Mouse (Mus musculus) embryonic facial prominence, embryonic 13.5 days (tissue): Measurements from ENCODE around the gene Sh3pxd2a. TPM values are rescaled to one million over a fixed set of nuclear protein-coding genes. Genes with fewer than 3 reads are reported as not detected.

Source experiments
- ATAC-seq: fragments of 200-750 bp; cut with Nextera tagmentation; 2 replicates; pipeline ENCODE4 v1.8.0; 2017; ENCODE audit warnings: low read depth; ENCODE audit not compliant: insufficient number of reproducible peaks, insufficient read depth, low FRiP score, low TSS enrichment
- H3K27ac ChIP-seq: fragments of 300-500 bp; sonication (generic); 2 replicates; pipeline ENCODE4 v1.5.1; 2015; ENCODE audit warnings: moderate library complexity, mild to moderate bottlenecking, inconsistent platforms
- H3K27me3 ChIP-seq: fragments of 300-500 bp; sonication (generic); 2 replicates; pipeline ENCODE4 v1.6.1; 2015; ENCODE audit warnings: mild to moderate bottlenecking, inconsistent platforms
- H3K36me3 ChIP-seq: fragments of 300-500 bp; sonication (generic); 2 replicates; pipeline ENCODE4 v1.6.1; 2015; ENCODE audit warnings: mild to moderate bottlenecking, inconsistent platforms
- H3K4me1 ChIP-seq: fragments of 300-500 bp; sonication (generic); 2 replicates; pipeline ENCODE4 v1.6.1; 2015; ENCODE audit warnings: inconsistent platforms
- H3K4me2 ChIP-seq: fragments of 300-500 bp; sonication (generic); 2 replicates; pipeline ENCODE4 v1.6.1; 2015; ENCODE audit warnings: moderate library complexity, mild to moderate bottlenecking, inconsistent platforms
- H3K4me3 ChIP-seq: fragments of 300-500 bp; sonication (generic); 2 replicates; pipeline ENCODE4 v1.5.1; 2015; ENCODE audit warnings: mild to moderate bottlenecking, inconsistent platforms
- H3K9ac ChIP-seq: fragments of 300-500 bp; sonication (generic); 2 replicates; pipeline ENCODE4 v1.6.1; 2015; ENCODE audit warnings: mild to moderate bottlenecking, inconsistent platforms
- H3K9me3 ChIP-seq: fragments of 300-500 bp; sonication (generic); 2 replicates; pipeline ENCODE4 v1.6.1; 2016; ENCODE audit warnings: inconsistent platforms
- WGBS: fragments of 180-500 bp; shearing (Covaris S2); methylation state at CpG from one replicate; pipeline ENCODE4 v1.1.7; 2015; ENCODE audit warnings: mixed read lengths; 5-methylcytosine and 5-hydroxymethylcytosine counted together
- polyA plus RNA-seq: library from polyadenylated mRNA; unstranded; fragments of >200 nt; fragmentation: Nextera tagmentation; extraction: Ambion mirVana; gene quantifications from 2 replicates; pipeline ENCODE4 v1.2.1, GENCODE M21; 2015

The Sh3pxd2a gene
- polyA plus RNA-seq, 1 experiment from 2014 or later = 10.0 TPM

GRCm38 (mm10) chr19:47270520-47270919, 193.7 kb downstream of the Sh3pxd2a start:
- Histone ChIP-seq H3K27me3 (no peaks in the 10 kb centered on the region), H3K27ac (peak overlapping the region; percentile 78; the same call in 1 of the 2 replicates), H3K4me1 (peaks cover 21% of the 10 kb centered on the region), H3K9ac (0 out of 2 replicates have a peak overlapping the region, but pooled peaks have one; percentile 49), H3K4me2 (no peak overlapping the region), H3K36me3 (peaks cover 97% of the 10 kb centered on the region), H3K9me3 (no peaks in the 10 kb centered on the region), H3K4me3 (no peak overlapping the region)
- no peak for ATAC-seq
- 47% methylated on average over 9 of the region's 9 CpGs for WGBS

- Histone ChIP-seq H3K9ac (no peak overlapping the region), H3K4me1 (peaks cover 21% of the 10 kb centered on the region), H3K27me3 (no peaks in the 10 kb centered on the region), H3K4me2 (no peak overlapping the region), H3K36me3 (peaks cover 94% of the 10 kb centered on the region), H3K9me3 (no peaks in the 10 kb centered on the region), H3K27ac (no peak overlapping the region), H3K4me3 (no peak overlapping the region)
- no peak for ATAC-seq
- WGBS = 50% methylated on average over 8 of the region's 8 CpGs
Measured at GRCm38 (mm10) chr19:47269729-47270128, 194.5 kb downstream of the Sh3pxd2a start.

GRCm38 (mm10) chr19:47267066-47267465, 197.1 kb downstream of the Sh3pxd2a start:
- peaks cover 76% of the 10 kb centered on the region for H3K36me3 ChIP-seq
- no peaks in the 10 kb centered on the region for H3K27me3 ChIP-seq
- H3K9ac ChIP-seq = no peak overlapping the region
- no peak for ATAC-seq
- WGBS = 90% methylated on average over 21 of the region's 21 CpGs
- H3K4me1 ChIP-seq = peaks cover 21% of the 10 kb centered on the region
- no peak overlapping the region for H3K4me3 ChIP-seq
- no peak overlapping the region for H3K4me2 ChIP-seq
- H3K9me3 ChIP-seq = no peaks in the 10 kb centered on the region
- H3K27ac ChIP-seq = no peak overlapping the region; the same call in 1 of the 2 replicates

GRCm38 (mm10) chr19:47266070-47266801, 198.0 kb downstream of the Sh3pxd2a start:
- no peak overlapping the region for H3K4me2 ChIP-seq
- H3K4me1 ChIP-seq = peaks cover 12% of the 10 kb centered on the region
- 86% methylated on average over 18 of the region's 18 CpGs for WGBS
- no peak overlapping the region for H3K4me3 ChIP-seq
- no peaks in the 10 kb centered on the region for H3K9me3 ChIP-seq
- peaks cover 71% of the 10 kb centered on the region for H3K36me3 ChIP-seq
- no peak overlapping the region for H3K9ac ChIP-seq
- ATAC-seq = no peak
- no peaks in the 10 kb centered on the region for H3K27me3 ChIP-seq
- H3K27ac ChIP-seq = peak overlapping the region; percentile 34; the same call in 1 of the 2 replicates

GRCm38 (mm10) chr19:47264322-47265092, 199.7 kb downstream of the Sh3pxd2a start:
- Histone ChIP-seq H3K4me3 (no peak overlapping the region), H3K36me3 (peaks cover 54% of the 10 kb centered on the region), H3K27ac (no peak overlapping the region), H3K9me3 (no peaks in the 10 kb centered on the region), H3K9ac (no peak overlapping the region), H3K27me3 (no peaks in the 10 kb centered on the region), H3K4me1 (no peaks in the 10 kb centered on the region), H3K4me2 (no peak overlapping the region)
- ATAC-seq = peak; percentile 39; the same call in 1 of the 2 replicates
- 41% methylated on average over 11 of the region's 11 CpGs for WGBS

GRCm38 (mm10) chr19:47263621-47264020, 200.6 kb downstream of the Sh3pxd2a start:
- Histone ChIP-seq H3K4me3 (no peak overlapping the region), H3K4me2 (no peak overlapping the region), H3K36me3 (peaks cover 49% of the 10 kb centered on the region), H3K4me1 (no peaks in the 10 kb centered on the region), H3K9me3 (no peaks in the 10 kb centered on the region), H3K27me3 (no peaks in the 10 kb centered on the region), H3K9ac (no peak overlapping the region), H3K27ac (no peak overlapping the region)
- 91% methylated on average over 8 of the region's 8 CpGs for WGBS
- ATAC-seq = no peak

- no peak for ATAC-seq
- WGBS = 76% methylated on average over 8 of the region's 8 CpGs
- H3K4me2 ChIP-seq = no peak overlapping the region
Measured at GRCm38 (mm10) chr19:47261196-47261595, 203.0 kb downstream of the Sh3pxd2a start.

GRCm38 (mm10) chr19:47259581-47259980, 204.6 kb downstream of the Sh3pxd2a start:
- H3K36me3 ChIP-seq = peaks cover 16% of the 10 kb centered on the region
- H3K9me3 ChIP-seq = no peaks in the 10 kb centered on the region
- 0 out of 2 replicates have a peak, but pooled peaks have one; percentile 8 for ATAC-seq
- 8% methylated on average over 5 of the region's 5 CpGs for WGBS
- peaks cover 8% of the 10 kb centered on the region for H3K4me1 ChIP-seq
- no peak overlapping the region for H3K4me2 ChIP-seq
- peaks cover 10% of the 10 kb centered on the region for H3K27me3 ChIP-seq
- no peak overlapping the region for H3K4me3 ChIP-seq
- no peak overlapping the region for H3K9ac ChIP-seq
- no peak overlapping the region for H3K27ac ChIP-seq

More at GRCm38 (mm10) chr19:47261196-47261595, 203.0 kb downstream of the Sh3pxd2a start:
- Histone ChIP-seq H3K9me3 (no peaks in the 10 kb centered on the region), H3K9ac (no peak overlapping the region), H3K4me3 (no peak overlapping the region), H3K4me1 (peaks cover 8% of the 10 kb centered on the region), H3K27ac (no peak overlapping the region), H3K27me3 (peaks cover 5% of the 10 kb centered on the region; the same call in 1 of the 2 replicates), H3K36me3 (peaks cover 25% of the 10 kb centered on the region)

- WGBS = 71% methylated on average over 6 of the region's 6 CpGs
- Histone ChIP-seq H3K27ac (no peak overlapping the region), H3K9ac (0 out of 2 replicates have a peak overlapping the region, but pooled peaks have one; percentile 33), H3K36me3 (0 out of 2 replicates have a peak, but pooled peaks cover 4% of the 10 kb centered on the region), H3K27me3 (peaks cover 47% of the 10 kb centered on the region), H3K9me3 (no peaks in the 10 kb centered on the region), H3K4me3 (no peak overlapping the region), H3K4me2 (no peak overlapping the region), H3K4me1 (peaks cover 16% of the 10 kb centered on the region)
- no peak for ATAC-seq
Measured at GRCm38 (mm10) chr19:47255919-47256318, 208.3 kb downstream of the Sh3pxd2a start.

GRCm38 (mm10) chr19:47255036-47255435, 209.2 kb downstream of the Sh3pxd2a start:
- no peak overlapping the region for H3K27ac ChIP-seq
- H3K4me2 ChIP-seq = no peak overlapping the region
- 0 out of 2 replicates have a peak, but pooled peaks cover 4% of the 10 kb centered on the region for H3K36me3 ChIP-seq
- H3K4me1 ChIP-seq = peaks cover 16% of the 10 kb centered on the region
- 55% methylated on average over 2 of the region's 2 CpGs for WGBS
- H3K4me3 ChIP-seq = no peak overlapping the region
- H3K27me3 ChIP-seq = peaks cover 48% of the 10 kb centered on the region
- no peak overlapping the region for H3K9ac ChIP-seq
- no peak for ATAC-seq
- no peaks in the 10 kb centered on the region for H3K9me3 ChIP-seq

GRCm38 (mm10) chr19:47253053-47253628, 211.1 kb downstream of the Sh3pxd2a start:
- H3K27ac ChIP-seq = no peak overlapping the region
- WGBS = 4% methylated on average over 90 of the region's 90 CpGs
- H3K4me2 ChIP-seq = peak overlapping the region; percentile 65
- ATAC-seq = no peak
- H3K36me3 ChIP-seq = no peaks in the 10 kb centered on the region
- H3K9me3 ChIP-seq = no peaks in the 10 kb centered on the region
- H3K4me3 ChIP-seq = peak overlapping the region; percentile 46
- H3K4me1 ChIP-seq = peaks cover 26% of the 10 kb centered on the region
- H3K27me3 ChIP-seq = peaks cover 48% of the 10 kb centered on the region
- H3K9ac ChIP-seq = peak overlapping the region; percentile 47
